Mouse (Mus musculus): Measurements from ENCODE around the gene Gm813. TPM values are rescaled to one million over a fixed set of nuclear protein-coding genes. Genes with fewer than 3 reads are reported as not detected.
A peak's percentile ranks its signal among the peaks of the same experiment; 100 is the strongest.

The Gm813 gene
- total RNA-seq, 2 experiments from 2014 or later, result not detected

DNA sequence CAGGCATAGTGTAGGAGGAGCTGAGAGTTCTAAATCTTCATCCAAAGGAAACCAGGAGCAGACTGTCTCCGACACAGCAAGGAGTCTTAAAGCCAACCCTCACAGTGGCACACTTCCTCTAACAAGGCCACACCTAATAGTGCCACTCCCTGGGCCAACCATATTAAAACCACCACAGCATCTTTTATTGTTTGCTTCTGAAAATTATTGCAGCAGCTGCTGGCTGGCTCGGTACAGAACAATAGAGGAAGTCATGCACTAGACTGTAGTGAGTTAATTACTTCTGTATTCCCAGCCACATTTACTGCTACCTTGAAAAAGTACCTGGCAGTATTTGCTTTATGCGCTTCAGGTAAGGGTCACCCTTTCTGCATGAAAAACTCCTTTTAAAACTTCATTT lies 3.8 kb downstream of the Gm813 start:
- ATAC-seq (replicated peaks; ENCODE audit: low FRiP score, poor library complexity, severe bottlenecking), result no peak

DNA sequence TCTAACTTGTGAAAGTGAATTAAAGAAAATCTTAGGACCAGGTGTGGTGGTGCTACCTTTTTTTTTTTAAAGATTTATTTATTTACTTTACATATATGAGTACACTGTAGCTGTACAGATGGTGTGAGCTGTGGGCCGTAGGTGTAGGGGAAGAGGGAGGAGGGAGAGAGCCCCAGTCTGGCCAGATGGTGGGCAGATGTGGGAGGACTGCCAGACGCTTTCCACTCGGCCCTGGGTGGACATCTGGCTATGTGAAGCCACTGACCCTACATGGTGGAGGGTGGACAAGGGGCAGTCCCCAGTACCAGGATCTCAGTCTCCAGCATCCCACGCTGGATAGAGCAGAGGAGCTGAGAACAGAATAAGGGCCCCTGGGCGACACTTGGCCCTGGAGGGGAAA lies 9.7 kb downstream of the Gm813 start:
- no peak for ATAC-seq (replicated peaks; ENCODE audit: low FRiP score, poor library complexity, severe bottlenecking)

DNA sequence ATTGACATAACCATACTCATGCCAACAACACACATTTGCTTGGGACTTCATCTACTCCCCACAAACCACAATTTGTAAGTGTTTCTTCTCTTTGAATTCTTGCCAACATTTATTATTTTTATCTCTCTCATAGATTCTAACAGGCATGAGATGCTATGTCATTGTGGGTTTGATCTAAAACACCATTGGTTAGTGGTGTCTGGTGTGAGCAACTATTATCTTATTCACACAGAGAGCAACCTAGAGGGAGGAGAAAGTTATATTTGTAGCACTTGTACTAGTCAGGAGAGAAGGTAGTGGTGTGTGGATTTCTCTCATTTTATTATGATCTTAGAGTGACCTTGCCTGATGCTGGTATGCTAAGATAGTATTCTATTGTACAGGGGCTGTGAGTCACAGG lies 12.1 kb downstream of the Gm813 start:
- peak; percentile 82 for ATAC-seq (replicated peaks; ENCODE audit: low FRiP score, poor library complexity, severe bottlenecking)

DNA sequence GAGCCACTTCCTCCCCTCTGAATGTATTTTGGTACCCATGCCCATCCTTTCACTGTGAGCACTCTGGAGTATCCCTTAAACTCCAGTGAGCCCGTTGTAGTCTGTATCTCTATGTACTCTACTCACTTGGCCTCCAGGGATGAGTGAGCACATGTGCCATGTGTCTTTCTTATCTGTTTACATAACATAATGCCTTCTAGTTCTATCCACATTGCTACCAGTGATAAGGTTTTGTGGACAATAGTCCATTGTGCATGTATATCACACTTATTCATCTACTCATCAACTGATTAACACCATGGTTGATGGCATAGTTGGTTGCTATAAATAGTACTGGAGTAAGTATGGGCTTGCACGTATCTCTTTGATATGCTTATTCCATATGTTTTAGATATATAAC lies 12.9 kb downstream of the Gm813 start:
- ATAC-seq (replicated peaks; ENCODE audit: low FRiP score, poor library complexity, severe bottlenecking), result no peak

DNA sequence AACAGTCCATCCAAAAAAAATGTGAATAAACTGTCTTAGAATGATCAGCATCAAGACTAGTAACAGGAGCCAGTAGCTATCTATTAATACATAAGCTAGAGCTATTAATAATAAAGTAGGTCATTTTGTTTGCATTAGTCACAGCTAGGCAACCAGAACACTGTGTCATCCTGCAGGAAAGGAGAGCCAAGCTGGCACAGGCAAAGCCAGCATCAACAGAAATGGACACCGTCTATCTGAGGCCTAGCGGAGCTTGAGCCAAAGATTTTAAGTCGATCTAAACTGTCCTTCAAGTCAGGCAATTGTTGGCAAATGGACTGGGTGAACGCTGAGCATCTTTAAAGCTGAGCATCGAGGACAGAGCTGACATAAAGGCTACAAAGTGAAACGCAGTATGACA lies 15.9 kb downstream of the Gm813 start:
- ATAC-seq (replicated peaks; ENCODE audit: low FRiP score, poor library complexity, severe bottlenecking), result no peak

DNA sequence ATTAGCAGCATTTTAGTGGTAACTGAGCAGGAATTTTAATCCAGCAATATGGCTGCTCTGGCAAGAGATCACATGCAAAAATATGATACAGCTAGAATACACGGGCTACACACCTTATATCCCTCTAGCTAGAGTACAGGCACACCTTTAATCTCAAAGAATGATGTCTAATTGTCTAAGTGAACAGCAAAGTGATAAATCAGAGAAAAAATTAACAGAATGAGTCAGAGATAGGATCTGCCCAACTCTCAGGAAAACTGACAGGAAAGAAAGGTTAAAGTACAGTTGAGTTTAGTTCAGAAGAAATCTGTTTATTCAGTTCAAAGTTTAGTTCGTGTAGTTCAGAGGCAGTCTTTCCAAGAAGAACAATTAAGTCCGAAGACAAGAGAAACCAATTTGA lies 25.5 kb downstream of the Gm813 start:
- ATAC-seq (replicated peaks; ENCODE audit: low FRiP score, poor library complexity, severe bottlenecking), result no peak

DNA sequence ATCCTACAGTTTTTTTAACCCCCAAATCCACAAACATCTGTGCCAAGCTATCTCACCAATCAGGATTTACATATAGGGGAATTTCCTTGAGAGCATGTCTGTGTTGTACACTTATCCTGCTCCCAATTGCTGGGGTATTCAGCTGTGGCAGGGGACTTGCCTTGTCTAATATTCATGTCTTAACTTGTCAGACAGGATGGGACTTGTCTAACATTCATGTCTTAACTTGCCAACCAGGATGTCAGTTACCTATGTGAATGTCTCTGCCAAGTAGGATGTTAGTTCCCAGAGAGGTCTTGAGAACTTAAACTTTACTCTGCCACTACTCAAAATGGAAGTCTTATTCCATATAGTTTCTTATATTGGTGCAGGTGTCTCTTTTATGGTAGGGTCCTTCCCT lies 27.3 kb downstream of the Gm813 start:
- no peak for ATAC-seq (replicated peaks; ENCODE audit: low FRiP score, poor library complexity, severe bottlenecking)

DNA sequence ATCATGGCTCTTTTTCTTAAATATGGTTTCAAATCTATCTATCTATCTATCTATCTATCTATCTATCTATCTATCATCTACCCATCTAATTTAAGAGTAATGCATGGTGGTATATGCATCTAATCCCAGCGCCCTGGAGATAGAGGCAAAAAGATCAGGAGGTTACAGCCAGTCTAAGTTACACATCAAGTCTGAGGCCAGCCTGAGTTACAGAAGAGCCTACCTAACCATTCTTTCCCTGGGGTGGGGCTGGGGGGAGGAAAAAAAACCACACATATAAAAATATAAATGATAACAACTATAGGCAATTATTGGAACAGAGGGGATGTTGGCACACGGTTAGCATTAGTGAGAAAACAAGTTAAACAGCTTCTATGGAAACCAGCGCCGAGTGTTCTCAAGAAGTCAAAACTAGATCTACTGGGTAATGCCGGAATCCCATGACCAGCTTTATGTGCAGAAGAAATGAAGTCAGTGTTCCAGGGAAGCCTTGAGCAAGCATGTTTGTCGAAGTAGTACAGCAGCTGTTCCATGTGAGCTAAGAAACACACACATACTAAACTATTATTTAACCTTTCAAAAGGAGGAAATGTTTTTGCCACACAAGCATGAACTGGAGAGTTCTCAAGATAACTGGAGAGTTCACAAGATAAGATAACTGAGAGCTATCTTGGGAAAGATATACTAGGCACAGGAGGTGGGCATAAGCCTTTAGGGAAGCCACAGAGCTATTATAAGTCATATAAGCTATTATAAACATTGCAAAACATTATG lies 42.6 kb downstream of the Gm813 start:
- ATAC-seq (replicated peaks; ENCODE audit: low FRiP score, poor library complexity, severe bottlenecking), result no peak

DNA sequence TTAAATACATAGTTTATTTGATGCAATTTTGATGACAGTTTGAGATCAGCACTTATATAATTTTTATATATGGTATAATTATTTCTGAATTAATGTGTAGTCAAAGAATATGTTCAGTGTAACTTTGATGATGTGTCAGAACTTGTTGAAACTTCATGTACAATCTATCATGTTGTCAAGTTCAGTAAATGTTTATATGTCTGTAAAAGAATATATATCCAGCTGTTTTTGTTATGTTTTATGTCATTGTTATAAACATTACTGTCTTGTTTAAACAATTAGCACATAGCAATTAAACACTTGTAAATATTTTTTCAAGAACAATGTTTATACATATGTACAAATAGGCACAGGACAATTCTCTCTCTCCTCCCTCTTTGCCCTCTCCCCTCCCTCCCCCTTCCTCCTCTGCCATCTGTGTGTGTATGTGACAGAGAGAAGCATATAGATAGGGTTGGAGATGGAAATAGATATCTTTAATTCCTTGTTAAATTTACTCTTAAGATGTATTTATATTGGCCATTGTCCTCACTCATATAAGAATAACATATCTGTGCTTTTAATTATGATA lies 46.0 kb downstream of the Gm813 start:
- ATAC-seq (replicated peaks; ENCODE audit: low FRiP score, poor library complexity, severe bottlenecking), result no peak

Other genes with a start within 250 kb of the Gm813 start
- 3.6 and 5.4 TPM in 2 replicates for gene Dcbld2, start 208.5 kb downstream of the Gm813 start, total RNA-seq (2015; ENCODE audit: low replicate concordance)
- gene Dcbld2, start 208.5 kb downstream of the Gm813 start, total RNA-seq (2017; ENCODE audit: low replicate concordance), result 2.9 and 3.6 TPM in 2 replicates
- 106 and 111 TPM in 2 replicates for gene St3gal6, start 92.7 kb downstream of the Gm813 start, total RNA-seq (2015; ENCODE audit: low replicate concordance)
- gene St3gal6, start 92.7 kb downstream of the Gm813 start, total RNA-seq (2017; ENCODE audit: low replicate concordance), result 119 and 127 TPM in 2 replicates
- not detected in 2 replicates for gene E330017A01Rik, start 21.8 kb upstream of the Gm813 start, total RNA-seq (2015; ENCODE audit: low replicate concordance)
- gene E330017A01Rik, start 21.8 kb upstream of the Gm813 start, total RNA-seq (2017; ENCODE audit: low replicate concordance), result not detected in 2 replicates
- 1,198 and 1,327 TPM in 2 replicates for gene Cpox, start 53.3 kb upstream of the Gm813 start, total RNA-seq (2015; ENCODE audit: low replicate concordance)
- 966 and 1,012 TPM in 2 replicates for gene Cpox, start 53.3 kb upstream of the Gm813 start, total RNA-seq (2017; ENCODE audit: low replicate concordance)
- 1.1 TPM in 1 of 2 replicates, not detected in the other for gene Gpr15, start 102.1 kb upstream of the Gm813 start, total RNA-seq (2015; ENCODE audit: low replicate concordance)
- gene Gpr15, start 102.1 kb upstream of the Gm813 start, total RNA-seq (2017; ENCODE audit: low replicate concordance), result not detected in 2 replicates
- 27.2 and 30.6 TPM in 2 replicates for gene Cldnd1, start 110.9 kb upstream of the Gm813 start, total RNA-seq (2015; ENCODE audit: low replicate concordance)
- 15.5 and 16.9 TPM in 2 replicates for gene Cldnd1, start 110.9 kb upstream of the Gm813 start, total RNA-seq (2017; ENCODE audit: low replicate concordance)
- gene Olfr172, start 146.2 kb upstream of the Gm813 start, total RNA-seq (2015; ENCODE audit: low replicate concordance), result not detected in 2 replicates
- gene Olfr172, start 146.2 kb upstream of the Gm813 start, total RNA-seq (2017; ENCODE audit: low replicate concordance), result not detected in 2 replicates
- not detected in 2 replicates for gene Olfr173, start 183.3 kb upstream of the Gm813 start, total RNA-seq (2015; ENCODE audit: low replicate concordance)
- gene Olfr173, start 183.3 kb upstream of the Gm813 start, total RNA-seq (2017; ENCODE audit: low replicate concordance), result not detected in 2 replicates
- not detected in 2 replicates for gene Olfr175-ps1, start 209.8 kb upstream of the Gm813 start, total RNA-seq (2015; ENCODE audit: low replicate concordance)
- gene Olfr175-ps1, start 209.8 kb upstream of the Gm813 start, total RNA-seq (2017; ENCODE audit: low replicate concordance), result not detected in 2 replicates

All from erythroid progenitor cell, adult 5-6 weeks (primary cell).